Mouse (Mus musculus) testis, adult 2 months (tissue): ENCODE data around the gene Man1b1. TPM values are rescaled to one million over a fixed set of nuclear protein-coding genes. Genes with fewer than 3 reads are reported as not detected.

Experiments
- H3K27ac ChIP-seq: fragments of 200-500 bp; 2 replicates; pipeline ENCODE4 v1.5.1; 2012; ENCODE audit warnings: low read depth, low read length; ENCODE audit not compliant: control insufficient read depth, insufficient read depth
- H3K27me3 ChIP-seq: fragments of 200-500 bp; 2 replicates; pipeline ENCODE4 v1.6.1; 2012; ENCODE audit warnings: mild to moderate bottlenecking, low read length, moderate library complexity; ENCODE audit not compliant: control insufficient read depth, insufficient read depth
- H3K36me3 ChIP-seq: fragments of 200-500 bp; 2 replicates; pipeline ENCODE4 v1.6.1; 2012; ENCODE audit warnings: mild to moderate bottlenecking, low read length; ENCODE audit not compliant: control insufficient read depth, insufficient read depth
- H3K4me1 ChIP-seq: fragments of 200-500 bp; 2 replicates; pipeline ENCODE4 v1.6.1; 2012; ENCODE audit warnings: low read length; ENCODE audit not compliant: control insufficient read depth, insufficient read depth
- H3K4me3 ChIP-seq: fragments of 200-500 bp; 2 replicates; pipeline ENCODE4 v1.5.1; 2012; ENCODE audit warnings: low read depth, mild to moderate bottlenecking, low read length, moderate library complexity, mixed read lengths; ENCODE audit not compliant: control insufficient read depth
- CTCF ChIP-seq: fragments of 200-500 bp; IDR thresholded peaks from 2 replicates; pipeline ENCODE4 v1.5.1; 2012; ENCODE audit warnings: low read depth, mild to moderate bottlenecking, inconsistent platforms, low read length, moderate library complexity; ENCODE audit not compliant: control insufficient read depth, insufficient read depth, insufficient replicate concordance
- POLR2A ChIP-seq: fragments of 200-500 bp; IDR thresholded peaks from 2 replicates; pipeline ENCODE4 v1.6.1; 2012; ENCODE audit warnings: low read depth, mild to moderate bottlenecking, inconsistent platforms, low read length, moderate library complexity; ENCODE audit not compliant: control insufficient read depth
- polyA plus RNA-seq: library from polyadenylated mRNA; depleted of rRNA; stranded (reverse); fragments of >200 nt; gene quantifications from 2 replicates; pipeline ENCODE4 v1.2.3, GENCODE M21; 2012; rRNA removed

Man1b1 gene
- 25.4 and 29.3 TPM in 2 replicates for polyA plus RNA-seq

DNA sequence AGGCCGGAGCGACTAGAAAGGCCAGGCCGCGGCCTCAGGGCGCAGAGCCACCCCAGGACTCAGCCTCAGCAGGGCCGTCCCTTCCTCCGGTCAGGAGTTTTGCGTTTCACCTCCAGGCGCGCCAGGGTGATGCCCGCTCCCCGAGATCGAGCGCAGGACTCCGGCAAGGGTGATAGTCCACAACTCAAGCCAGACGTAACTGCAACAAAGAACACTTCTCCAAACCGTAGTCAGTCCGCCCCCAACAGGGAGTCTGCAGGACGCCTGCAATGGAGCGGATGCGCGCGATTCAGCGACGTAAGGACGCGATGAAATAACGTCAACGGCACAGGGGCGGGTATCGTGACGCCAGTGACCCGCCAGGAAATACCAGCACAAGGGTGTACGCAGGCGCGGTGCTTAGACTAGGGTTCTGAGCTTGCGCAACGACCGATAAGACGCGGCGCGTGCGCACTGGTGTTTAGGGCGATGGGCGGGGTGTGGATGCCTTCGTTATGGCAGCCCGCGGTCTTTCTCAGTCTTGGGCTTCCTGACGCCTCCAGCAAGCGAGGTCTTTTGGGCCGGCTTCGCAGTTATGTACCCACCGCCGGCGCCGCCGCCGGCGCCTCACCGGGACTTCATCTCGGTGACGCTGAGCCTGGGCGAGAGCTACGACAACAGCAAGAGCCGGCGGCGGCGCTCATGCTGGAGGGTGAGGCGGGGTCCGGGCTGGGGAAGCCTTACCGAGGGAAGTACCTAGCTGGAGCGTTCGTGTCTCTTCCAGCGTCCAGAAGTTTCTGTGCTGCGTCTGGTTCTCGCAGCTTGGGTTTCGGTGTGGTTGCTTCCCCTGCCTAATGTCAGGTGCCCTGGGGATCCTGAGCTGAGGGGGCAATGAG is at the start of gene Man1b1:
Gene Man1b1, plus strand, starts transcription at position 53 of the 875 bp plus-strand sequence.
- no peaks in the 10 kb centered on the region for H3K27me3 ChIP-seq
- H3K4me1 ChIP-seq: peaks cover 5% of the 10 kb centered on the region
- H3K36me3 ChIP-seq: peaks cover 2% of the 10 kb centered on the region
- TF ChIP-seq CTCF: no peak
- peak; percentile 96 for TF ChIP-seq POLR2A
- H3K27ac ChIP-seq: peak within 1 kb of the TSS; percentile 99
- peak within 1 kb of the TSS; percentile 100 for H3K4me3 ChIP-seq

DNA sequence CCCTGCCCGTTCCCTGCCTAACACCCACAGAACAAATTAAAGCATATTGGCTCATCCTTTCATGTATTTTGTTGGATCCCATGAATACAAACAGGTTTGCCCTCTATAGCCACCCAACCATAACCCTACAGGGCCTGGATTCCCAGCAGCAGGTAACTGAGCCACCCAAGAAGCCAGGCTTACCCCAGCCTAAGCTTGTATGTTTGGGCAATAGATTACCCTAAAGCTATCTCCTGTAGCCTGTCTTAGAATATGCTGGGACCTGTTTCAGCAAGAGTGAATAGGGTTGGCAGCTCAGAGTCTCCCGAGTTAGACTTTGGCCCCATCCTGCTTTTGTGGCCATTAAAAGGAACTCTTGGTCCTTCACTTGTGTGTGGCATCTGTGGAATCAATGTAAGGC is 46.6 kb upstream of the Man1b1 start:
- no peak overlapping the region for H3K27ac ChIP-seq
- H3K4me3 ChIP-seq: peak overlapping the region; percentile 19; the same call in 1 of the 2 replicates
- peaks cover 2% of the 10 kb centered on the region for H3K4me1 ChIP-seq
- peaks cover 5% of the 10 kb centered on the region for H3K36me3 ChIP-seq
- no peaks in the 10 kb centered on the region for H3K27me3 ChIP-seq
- TF ChIP-seq CTCF (no peak), POLR2A (no peak)

- peaks cover 5% of the 10 kb centered on the region for H3K4me1 ChIP-seq
- H3K4me3 ChIP-seq: peak overlapping the region; percentile 76
- H3K27ac ChIP-seq: no peak overlapping the region
- H3K27me3 ChIP-seq: no peaks in the 10 kb centered on the region
- no peak for TF ChIP-seq POLR2A
- no peak for TF ChIP-seq CTCF
- H3K36me3 ChIP-seq: peaks cover 5% of the 10 kb centered on the region
Observed at GRCm38 (mm10) chr2:25286314-25286713, 45.8 kb upstream of the Man1b1 start.

DNA sequence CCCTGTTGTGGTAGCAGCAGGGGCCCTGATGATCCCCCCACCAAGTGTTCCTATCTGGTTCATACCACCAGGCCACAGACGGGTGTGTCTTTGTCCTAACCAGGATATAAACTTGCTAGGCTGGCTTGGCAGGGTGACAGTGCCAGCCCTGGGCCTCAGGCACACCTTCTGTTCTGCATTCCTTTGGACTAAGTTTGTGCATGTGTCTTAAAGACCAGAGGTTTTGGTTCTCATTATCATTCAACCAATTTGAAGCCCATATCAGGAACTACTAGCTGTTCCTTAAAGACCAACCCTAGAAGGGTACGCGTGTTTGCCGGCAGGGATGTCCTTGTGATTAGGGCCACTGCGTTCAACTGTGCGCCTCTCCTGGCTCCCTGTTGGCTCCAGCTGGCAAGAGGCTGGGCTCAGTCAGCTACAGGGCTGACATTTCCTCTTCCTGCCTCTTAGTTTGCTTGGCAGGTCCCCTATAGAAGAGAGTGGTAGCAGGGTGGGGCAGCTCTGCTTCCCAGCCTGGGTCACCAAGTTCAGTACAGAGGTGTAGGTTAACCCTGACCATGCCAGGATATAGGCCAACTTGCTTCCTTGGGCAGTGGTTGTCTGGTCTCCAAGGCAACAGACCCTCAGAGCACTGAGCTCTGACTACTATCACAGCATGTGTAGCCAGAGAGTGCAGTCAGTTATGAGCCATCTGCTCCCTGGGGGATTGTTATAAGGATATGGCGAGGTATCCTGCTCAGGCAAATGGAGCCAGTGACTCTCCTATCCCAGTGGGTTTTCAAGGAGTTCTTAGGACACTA is 45.1 kb upstream of the Man1b1 start:
- H3K4me3 ChIP-seq: peak overlapping the region; percentile 76
- H3K27me3 ChIP-seq: no peaks in the 10 kb centered on the region
- H3K4me1 ChIP-seq: peaks cover 5% of the 10 kb centered on the region
- no peak for TF ChIP-seq POLR2A
- no peak for TF ChIP-seq CTCF
- peak overlapping the region; percentile 33 for H3K27ac ChIP-seq
- H3K36me3 ChIP-seq: peaks cover 5% of the 10 kb centered on the region

GRCm38 (mm10) chr2:25287927-25288649 is 44.0 kb upstream of the Man1b1 start, which contains the start of gene Tmem210:
Tmem210 (plus strand) TSS chr2:25288145.
- Histone ChIP-seq H3K4me1 (peaks cover 8% of the 10 kb centered on the region), H3K27ac (peak within 1 kb of the TSS; percentile 54), H3K4me3 (peak within 1 kb of the TSS; percentile 76), H3K27me3 (no peaks in the 10 kb centered on the region), H3K36me3 (peaks cover 5% of the 10 kb centered on the region)
- TF ChIP-seq POLR2A (peak; percentile 63), CTCF (no peak)

DNA sequence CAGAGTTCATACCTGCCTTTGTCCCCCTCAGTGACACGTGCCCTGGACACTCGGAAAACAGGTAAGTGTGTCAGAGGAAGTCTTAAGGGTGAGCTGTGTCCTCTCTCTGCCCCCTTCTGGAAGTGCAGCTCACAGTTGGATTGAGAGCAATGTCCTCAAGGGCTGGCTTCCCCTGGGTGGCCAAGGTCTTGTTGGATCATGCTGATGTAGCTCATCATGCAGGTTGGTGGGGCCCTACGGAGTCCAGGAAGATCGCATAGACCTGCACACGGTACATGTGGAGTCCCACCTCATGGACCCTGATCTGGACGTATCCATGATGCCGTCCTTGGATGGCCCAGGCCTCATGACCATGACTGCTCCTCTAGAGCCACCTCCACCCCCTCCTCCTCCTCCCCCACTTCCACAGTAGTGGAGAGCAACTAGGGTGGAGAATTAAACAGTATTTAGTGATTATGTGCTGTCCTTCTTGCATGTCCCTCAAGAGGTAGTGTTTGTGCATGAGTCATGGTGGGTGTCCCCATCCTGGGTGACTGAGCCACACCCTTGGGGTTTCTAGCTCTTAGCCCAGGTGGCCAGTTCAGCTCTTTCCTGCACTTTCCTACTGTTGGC is 43.3 kb upstream of the Man1b1 start:
- Histone ChIP-seq H3K36me3 (peaks cover 5% of the 10 kb centered on the region), H3K27ac (no peak overlapping the region), H3K27me3 (no peaks in the 10 kb centered on the region), H3K4me3 (peak overlapping the region; percentile 76), H3K4me1 (peaks cover 8% of the 10 kb centered on the region)
- TF ChIP-seq POLR2A (no peak), CTCF (no peak)
